ENCODE assay signal across 7 mouse cellular contexts in the genomic region with DNA sequence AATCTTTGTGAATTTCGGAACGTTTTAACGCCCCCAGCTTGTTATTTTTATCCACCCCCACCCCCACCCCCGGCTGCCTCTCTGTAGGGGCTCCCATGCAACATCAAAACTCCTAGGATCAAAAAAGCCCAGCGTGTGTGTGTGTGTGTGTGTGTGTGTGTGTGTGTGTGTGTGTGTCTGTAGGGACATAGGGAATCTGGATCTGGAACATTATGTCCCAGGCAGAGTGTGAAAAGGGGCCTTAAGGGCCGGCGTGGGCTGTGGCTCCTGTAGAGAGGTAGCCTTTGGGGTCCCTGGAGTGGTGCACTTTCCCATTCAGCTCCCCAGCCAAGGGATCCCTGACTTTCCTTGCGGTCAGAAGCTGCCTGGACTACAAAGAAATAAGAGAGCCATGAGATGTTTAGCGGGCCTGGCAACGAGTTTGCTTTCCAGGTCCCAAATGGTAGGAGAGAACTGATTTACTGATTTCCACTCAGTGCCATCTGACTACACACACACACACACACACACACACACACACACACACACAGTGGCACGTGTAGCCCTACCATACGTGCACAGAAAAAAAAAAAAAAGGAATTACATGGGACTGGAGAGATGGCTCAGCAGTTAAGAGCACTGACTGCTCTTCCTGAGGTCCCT. TPM values are rescaled to one million over a fixed set of nuclear protein-coding genes. Genes with fewer than 3 reads are reported as not detected.
A peak's percentile ranks its signal among the peaks of the same experiment; 100 is the strongest.
DNase-seq lines count a peak whose midpoint lies in the region; ATAC-seq lines count a peak whose summit lies in the region.

No protein-coding gene starts in this region.

- DNase-seq in lung, adult 18-20 months = no peak
- DNase-seq in intestine, embryonic 14.5 days (ENCODE audit: low spot score) = no peak
- DNase-seq in gastrocnemius, postnatal 36 days = no peak

- peak overlapping the region; percentile 91 for H3K4me2 ChIP-seq in lung, embryonic 16.5 days (ENCODE audit: low read depth, low read length)
- peak overlapping the region; percentile 70 for H3K4me2 ChIP-seq in embryonic facial prominence, embryonic 15.5 days (replicated peaks)
- peak overlapping the region; percentile 78 for H3K4me2 ChIP-seq in intestine, embryonic 14.5 days (ENCODE audit: low read length)

- H3K9ac ChIP-seq in lung, embryonic 16.5 days (ENCODE audit: low read length) = peak overlapping the region; percentile 77
- H3K9ac ChIP-seq in embryonic facial prominence, embryonic 15.5 days = peak overlapping the region; percentile 33
- peak overlapping the region; percentile 63 for H3K9ac ChIP-seq in intestine, embryonic 14.5 days (ENCODE audit: low read length)

- peaks cover 13% of the 10 kb centered on the region for H3K36me3 ChIP-seq in lung, embryonic 16.5 days (ENCODE audit: control insufficient read depth, insufficient read depth, low read length)
- peaks cover 38% of the 10 kb centered on the region for H3K36me3 ChIP-seq in embryonic facial prominence, embryonic 15.5 days
- H3K36me3 ChIP-seq in intestine, embryonic 14.5 days (ENCODE audit: control insufficient read depth, insufficient read depth, low read length) = peaks cover 33% of the 10 kb centered on the region
- peaks cover 32% of the 10 kb centered on the region for H3K36me3 ChIP-seq in macrophage (ENCODE audit: inconsistent target)

- no peaks in the 10 kb centered on the region for H3K27me3 ChIP-seq in lung, embryonic 16.5 days (ENCODE audit: control insufficient read depth, insufficient read depth, low read depth, low read length)
- no peaks in the 10 kb centered on the region for H3K27me3 ChIP-seq in embryonic facial prominence, embryonic 15.5 days
- no peaks in the 10 kb centered on the region for H3K27me3 ChIP-seq in intestine, embryonic 14.5 days (replicated peaks; ENCODE audit: control insufficient read depth, insufficient read depth, low read length)

- peaks cover 8% of the 10 kb centered on the region; the same call in 1 of the 2 replicates for H3K4me1 ChIP-seq in lung, embryonic 16.5 days (replicated peaks; ENCODE audit: control insufficient read depth, insufficient read depth, low read length)
- H3K4me1 ChIP-seq in embryonic facial prominence, embryonic 15.5 days = peaks cover 15% of the 10 kb centered on the region
- H3K4me1 ChIP-seq in intestine, embryonic 14.5 days (replicated peaks; ENCODE audit: control insufficient read depth, insufficient read depth, low read length) = peaks cover 7% of the 10 kb centered on the region; the same call in 1 of the 2 replicates

- intact Hi-C loops in gastrocnemius, postnatal 36 days (cut with DNase I) = no loop called here

- H3K27ac ChIP-seq in lung, embryonic 16.5 days (ENCODE audit: low read length) = peak overlapping the region; percentile 47
- peak overlapping the region; percentile 72 for H3K27ac ChIP-seq in embryonic facial prominence, embryonic 15.5 days (replicated peaks)
- no peak overlapping the region for H3K27ac ChIP-seq in intestine, embryonic 14.5 days (ENCODE audit: low read depth)
- H3K27ac ChIP-seq in macrophage = peak overlapping the region; percentile 32; the same call in 1 of the 2 replicates

- ATAC-seq in lung, embryonic 16.5 days (ENCODE audit: low read depth) = peak; percentile 24; the same call in 1 of the 2 replicates
- no peak for ATAC-seq in embryonic facial prominence, embryonic 15.5 days (ENCODE audit: insufficient number of reproducible peaks, low FRiP score, low TSS enrichment, low read depth)
- no peak for ATAC-seq in intestine, embryonic 14.5 days (replicated peaks; ENCODE audit: low FRiP score, low TSS enrichment, low read depth)
- no peak for ATAC-seq in monocyte, adult 5-6 weeks (replicated peaks; ENCODE audit: insufficient number of reproducible peaks, low FRiP score, low TSS enrichment, poor library complexity, severe bottlenecking)

- WGBS in lung, embryonic 16.5 days = 41% methylated on average over 12 of the region's 12 CpGs
- 34% methylated on average over 12 of the region's 12 CpGs for WGBS in embryonic facial prominence, embryonic 15.5 days
- WGBS in intestine, embryonic 14.5 days = 47% methylated on average over 12 of the region's 12 CpGs
- WGBS in macrophage (ENCODE audit: missing documents) = 53% methylated on average over 10 of the region's 12 CpGs

- peaks cover 4% of the 10 kb centered on the region for H3K79me2 ChIP-seq in macrophage (ENCODE audit: inconsistent target)

- peak overlapping the region; percentile 67 for H3K4me3 ChIP-seq in lung, embryonic 16.5 days (ENCODE audit: low read length)
- peak overlapping the region; percentile 56 for H3K4me3 ChIP-seq in embryonic facial prominence, embryonic 15.5 days (replicated peaks)
- H3K4me3 ChIP-seq in intestine, embryonic 14.5 days (ENCODE audit: low read depth, low read length) = peak overlapping the region; percentile 60; the same call in 1 of the 2 replicates
- H3K4me3 ChIP-seq in macrophage (ENCODE audit: inconsistent target) = peak overlapping the region; percentile 50; the same call in 1 of the 2 replicates

- H3K9me3 ChIP-seq in lung, embryonic 16.5 days (ENCODE audit: control insufficient read depth, low read length) = no peaks in the 10 kb centered on the region
- H3K9me3 ChIP-seq in embryonic facial prominence, embryonic 15.5 days (replicated peaks) = no peaks in the 10 kb centered on the region
- H3K9me3 ChIP-seq in intestine, embryonic 14.5 days (ENCODE audit: control insufficient read depth, low read length) = no peaks in the 10 kb centered on the region

RNA-seq across cellular contexts. Expression of a gene that starts 10.1 kb away (rescaled TPM):
- polyA plus RNA-seq in lung, embryonic 16.5 days (2015; fragmentation: Nextera tagmentation; extraction: Ambion mirVana) = 7.8 and 8.1 TPM in 2 replicates
- 5.6 and 7.3 TPM in 2 replicates for polyA plus RNA-seq in embryonic facial prominence, embryonic 15.5 days (2015; fragmentation: Nextera tagmentation; extraction: Ambion mirVana)
- polyA plus RNA-seq in intestine, embryonic 14.5 days (2014; fragmentation: Nextera tagmentation; extraction: Ambion mirVana) = 10.1 and 11.2 TPM in 2 replicates
- total RNA-seq in macrophage (2018; cell fraction: chromatin; rRNA removed) = 10 to 100 TPM in 20 of 26 experiments, 1 to 10 TPM in 6; 1.1 to 35.9 (median 16.7) TPM
- total RNA-seq in macrophage (2018; cell fraction: cytosol; rRNA removed) = 100 to 1,000 TPM in 22 of 26 experiments, 10 to 100 TPM in 4; 84.9 to 227 (median 142) TPM
- total RNA-seq in macrophage (2018; cell fraction: nucleus; rRNA removed) = 10 to 100 TPM in 25 of 26 experiments, 1 to 10 TPM in 1; 8.4 to 90.5 (median 37.8) TPM
- polyA plus RNA-seq in macrophage (2018) = 89.6 to 180 TPM (median 127 TPM) in 3 replicates
- 39.5 to 56.8 TPM (median 45.8 TPM) in 3 replicates for total RNA-seq in monocyte, adult 5-6 weeks (2017)
- total RNA-seq in gastrocnemius, postnatal 36 days (2021) = 10 to 100 TPM; 20.9 to 21.4 TPM

RNA-seq across cellular contexts. Expression of a gene that starts 38.4 kb away (rescaled TPM):
- polyA plus RNA-seq in lung, embryonic 16.5 days (2015; fragmentation: Nextera tagmentation; extraction: Ambion mirVana) = 6.1 TPM in 2 replicates
- 5.3 TPM in 2 replicates for polyA plus RNA-seq in embryonic facial prominence, embryonic 15.5 days (2015; fragmentation: Nextera tagmentation; extraction: Ambion mirVana)
- polyA plus RNA-seq in intestine, embryonic 14.5 days (2014; fragmentation: Nextera tagmentation; extraction: Ambion mirVana) = 14.2 and 16.5 TPM in 2 replicates
- 10 to 100 TPM in 19 of 26 experiments, 1 to 10 TPM in 7; 3.2 to 21.0 (median 13.3) TPM for total RNA-seq in macrophage (2018; cell fraction: chromatin; rRNA removed)
- 1 to 10 TPM; 2.2 to 5.5 (median 3.8) TPM for total RNA-seq in macrophage (2018; cell fraction: cytosol; rRNA removed)
- 10 to 100 TPM in 4 of 26 experiments, 1 to 10 TPM in 22; 2.8 to 28.3 (median 7.5) TPM for total RNA-seq in macrophage (2018; cell fraction: nucleus; rRNA removed)
- polyA plus RNA-seq in macrophage (2018) = 2.1 to 11.2 TPM (median 2.1 TPM) in 3 replicates
- total RNA-seq in monocyte, adult 5-6 weeks (2017) = 25.3 to 46.9 TPM (median 28.9 TPM) in 3 replicates
- total RNA-seq in gastrocnemius, postnatal 36 days (2021) = 1 to 10 TPM; 1.8 to 2.2 TPM

RNA-seq across cellular contexts. Expression of a gene that starts 45.7 kb away (rescaled TPM):
- 16.5 and 17.1 TPM in 2 replicates for polyA plus RNA-seq in lung, embryonic 16.5 days (2015; fragmentation: Nextera tagmentation; extraction: Ambion mirVana)
- 13.8 and 15.6 TPM in 2 replicates for polyA plus RNA-seq in embryonic facial prominence, embryonic 15.5 days (2015; fragmentation: Nextera tagmentation; extraction: Ambion mirVana)
- 9.8 and 12.8 TPM in 2 replicates for polyA plus RNA-seq in intestine, embryonic 14.5 days (2014; fragmentation: Nextera tagmentation; extraction: Ambion mirVana)
- total RNA-seq in macrophage (2018; cell fraction: chromatin; rRNA removed) = 10 to 100 TPM in 12 of 26 experiments, 1 to 10 TPM in 14; 1.9 to 23.0 (median 8.2) TPM
- 10 to 100 TPM in 15 of 26 experiments, 1 to 10 TPM in 11; 5.7 to 13.3 (median 10.6) TPM for total RNA-seq in macrophage (2018; cell fraction: cytosol; rRNA removed)
- total RNA-seq in macrophage (2018; cell fraction: nucleus; rRNA removed) = 10 to 100 TPM in 11 of 26 experiments, 1 to 10 TPM in 15; 3.9 to 27.3 (median 8.4) TPM
- 9.0 to 9.9 TPM (median 9.3 TPM) in 3 replicates for polyA plus RNA-seq in macrophage (2018)
- 23.5 to 34.2 TPM (median 32.3 TPM) in 3 replicates for total RNA-seq in monocyte, adult 5-6 weeks (2017)
- total RNA-seq in gastrocnemius, postnatal 36 days (2021) = under 1 TPM in 1 of 2 experiments, not detected in 1; 0.94 TPM
